Comparison of ENCODE assay signal across 18 mouse cellular contexts in the genomic region with DNA sequence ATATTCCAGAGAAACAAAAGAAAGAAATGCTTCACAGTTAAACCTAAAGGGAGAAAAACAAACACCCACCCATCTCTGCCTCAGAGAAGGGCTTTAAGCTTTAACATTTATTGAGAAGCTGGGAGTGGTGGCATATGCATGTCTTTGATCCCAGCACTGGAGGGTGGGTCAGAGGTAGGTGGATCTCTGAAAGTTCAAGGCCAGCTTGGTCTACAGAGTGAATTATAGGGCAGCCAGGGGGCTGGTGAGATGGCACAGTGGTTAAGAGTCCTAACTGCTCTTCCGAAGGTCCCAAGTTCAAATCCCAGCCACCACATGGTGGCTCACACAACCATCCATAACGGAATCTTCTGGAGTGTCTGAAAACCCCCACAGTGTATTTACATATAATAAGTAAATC.
"Had no signal": no experiment of that assay in that cellular context is flagged by ENCODE, and none has a peak within 500 bp of the region (broad histone marks: within the 10 kb centered on the region; RNA-seq: fewer than 3 reads in every experiment).

No protein-coding gene starts in this region.

- H3K4me2 ChIP-seq: lung, embryonic 14.5 days; midbrain, embryonic 12.5 days; neural tube, embryonic 13.5 days; neural tube, embryonic 15.5 days had no signal

- DNase-seq: lung, adult 18-20 months; lung, postnatal 10 days; lung, postnatal 4 days; midbrain, embryonic 14.5 days; retina, postnatal 1 day; right cerebral cortex, adult 18-20 months; right cerebral cortex, postnatal 25 days; right cerebral cortex, postnatal 4 days; spleen, adult 18-20 months; thymus, adult 2 months; thymus, postnatal 36 days had no signal

- H3K9ac ChIP-seq: lung, embryonic 14.5 days; midbrain, embryonic 12.5 days; neural tube, embryonic 13.5 days; neural tube, embryonic 15.5 days had no signal

- H3K4me3 ChIP-seq: midbrain, embryonic 10.5 days; midbrain, embryonic 12.5 days; myocyte; neural tube, embryonic 13.5 days; neural tube, embryonic 15.5 days had no signal

- H3K27me3 ChIP-seq: neural tube, embryonic 13.5 days; neural tube, embryonic 15.5 days had no signal

- ATAC-seq: midbrain, embryonic 16.5 days had no signal

- H3K9me3 ChIP-seq: midbrain, embryonic 10.5 days; midbrain, embryonic 12.5 days; neural tube, embryonic 13.5 days; neural tube, embryonic 15.5 days had no signal

- H3K36me3 ChIP-seq: midbrain, embryonic 12.5 days; neural tube, embryonic 13.5 days; neural tube, embryonic 15.5 days had no signal

- H3K27ac ChIP-seq: midbrain, embryonic 10.5 days; midbrain, embryonic 12.5 days; neural tube, embryonic 13.5 days; neural tube, embryonic 15.5 days had no signal
